Mouse (Mus musculus) v-Abl transformed pro-B cells (cell line): ENCODE measurements at regions not wholly inside any gene's neighbourhood (a gene's known extent, or its start where the extent isn't known, plus 50 kb on each side); places are given as distances from the start of the nearest gene placed in this dataset.

Experiments used
- in situ Hi-C, 2 experiments: fragments of 400-800 bp; cut with MboI; formaldehyde crosslinking; loops; one replicate each; pipeline ENCODE4 v1.15.1; 2025; ENCODE audit not compliant: unreplicated experiment in 2 of 2

- in situ Hi-C loops, result no loop called here
Measured at GRCm38 (mm10) chr2:67180962-67181361, 232.6 kb upstream of the Gm21830 start.

GRCm38 (mm10) chr2:67221061-67221802, 192.3 kb upstream of the Gm21830 start:
- in situ Hi-C loops, result no loop called here

GRCm38 (mm10) chr2:67226299-67226698, 187.2 kb upstream of the Gm21830 start:
- in situ Hi-C loops, result loop anchor here (5.0 kb wide), 1 partner anchor 251 kb away; no protein-coding TSS in a partner anchor

GRCm38 (mm10) chr2:67257455-67257854, 156.1 kb upstream of the Gm21830 start:
- in situ Hi-C loops, result no loop called here
